Mouse (Mus musculus): ENCODE measurements around the gene Tbxas1.

GRCm38 (mm10) chr6:39131480-39131879 lies 256.3 kb downstream of the Tbxas1 start:
- TF ChIP-seq EP300 (IDR thresholded peaks at IDR 0.05; ENCODE audit: low read depth) = no peak
- no peak for TF ChIP-seq CTCF (IDR thresholded peaks at IDR 0.05; ENCODE audit: low read depth)

Measured in liver, embryonic 14.5 days (tissue).